Mouse (Mus musculus) leukemia stem cell, adult 10-12 weeks (primary cell): ENCODE results near the gene Lcor. TPM values are rescaled to one million over a fixed set of nuclear protein-coding genes. Genes with fewer than 3 reads are reported as not detected.

Experiments used
- polyA plus RNA-seq: library from polyadenylated mRNA; stranded (reverse); fragments of >175 nt; gene quantifications from 2 replicates; pipeline ENCODE4 v1.2.3, GENCODE M21; 2012; ENCODE audit warnings: low replicate concordance

Gene Lcor
- 1.3 and 2.8 TPM in 2 replicates for polyA plus RNA-seq

GRCm38 (mm10) chr19:41482190-41482908 is at the start of gene Lcor:
Gene Lcor, plus strand, starts transcription at chr19:41482637.

GRCm38 (mm10) chr19:41581706-41582420 is 99.4 kb downstream of the Lcor start, which contains the start of gene Gm340:
Gene Gm340, plus strand, starts transcription at chr19:41582370.

Other genes starting within 250 kb of the Lcor start
- gene Tm9sf3, start 218.6 kb upstream of the Lcor start, polyA plus RNA-seq: 16.9 and 22.7 TPM in 2 replicates
- gene Pik3ap1, start 97.5 kb upstream of the Lcor start, polyA plus RNA-seq: 11.6 and 13.1 TPM in 2 replicates
- 0.44 and 1.1 TPM in 2 replicates for gene Gm340, start 99.7 kb downstream of the Lcor start, polyA plus RNA-seq